Mouse (Mus musculus): ENCODE data around the gene Sycp1. TPM values are rescaled to one million over a fixed set of nuclear protein-coding genes. Genes with fewer than 3 reads are reported as not detected.

Sycp1 gene
- total and polyA plus RNA-seq, 2 experiments from 2014 or later: not detected

DNA sequence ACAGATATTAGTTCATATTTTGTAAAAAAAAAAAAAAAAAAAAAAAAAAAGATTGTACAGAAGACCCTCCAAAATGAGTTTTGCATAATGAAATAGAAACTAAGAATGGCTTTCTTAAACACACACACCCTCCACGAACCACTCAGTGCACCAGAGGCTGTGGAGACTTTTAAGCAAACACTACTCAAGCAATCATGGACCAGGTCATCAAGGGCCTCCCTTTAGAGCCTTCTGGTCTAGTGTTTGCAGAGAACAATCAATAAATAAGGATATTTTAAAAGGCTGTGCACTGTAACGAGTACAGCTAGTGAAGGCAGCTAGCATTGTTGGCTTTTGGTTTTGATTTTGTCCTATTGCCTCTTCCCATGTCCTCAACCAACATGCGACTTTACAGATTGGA lies 10.4 kb upstream of the Sycp1 start:
- 92% methylated on average over 3 of the region's 3 CpGs for WGBS
- no peak for DNase-seq (ENCODE audit: low spot score)
- H3K27me3 ChIP-seq (ENCODE audit: insufficient read depth, low read length): no peaks in the 10 kb centered on the region
- H3K4me1 ChIP-seq (ENCODE audit: insufficient read depth, low read length): no peaks in the 10 kb centered on the region
- no peak overlapping the region for H3K4me2 ChIP-seq (ENCODE audit: low read depth, low read length, poor library complexity, severe bottlenecking)
- ATAC-seq (ENCODE audit: low FRiP score): no peak
- no peak overlapping the region for H3K4me3 ChIP-seq (ENCODE audit: low read depth, low read length)
- H3K27ac ChIP-seq (ENCODE audit: low read depth, low read length): no peak overlapping the region
- no peak for TF ChIP-seq CTCF (IDR thresholded peaks at IDR 0.05)
- no peaks in the 10 kb centered on the region for H3K36me3 ChIP-seq (ENCODE audit: insufficient read depth, low read length)
- H3K9ac ChIP-seq (replicated peaks; ENCODE audit: low read length, poor library complexity, severe bottlenecking): no peak overlapping the region
- H3K9me3 ChIP-seq (ENCODE audit: low read length): no peaks in the 10 kb centered on the region

DNA sequence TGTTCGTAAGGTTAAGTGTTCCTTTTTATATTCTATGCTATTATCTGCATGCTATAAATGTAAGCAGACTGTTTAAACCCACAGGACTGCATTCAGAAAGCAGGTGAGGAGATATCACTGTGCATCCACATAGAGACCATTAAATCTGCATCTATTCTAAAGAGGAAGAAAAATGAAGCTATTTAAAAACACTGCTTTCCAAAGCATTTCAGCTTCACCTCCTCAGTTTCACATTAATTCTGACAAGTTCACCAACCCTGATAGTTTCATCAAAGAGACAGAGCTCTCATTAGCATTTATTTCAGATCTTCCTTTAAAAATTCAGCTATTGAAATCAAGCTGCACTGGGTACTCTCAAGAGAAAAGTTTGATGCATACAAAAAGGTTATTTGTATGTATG lies 2.2 kb upstream of the Sycp1 start:
- Histone ChIP-seq H3K9ac (replicated peaks; ENCODE audit: low read length, poor library complexity, severe bottlenecking) (no peak overlapping the region), H3K4me2 (ENCODE audit: low read depth, low read length, poor library complexity, severe bottlenecking) (no peak overlapping the region), H3K4me3 (ENCODE audit: low read depth, low read length) (no peak overlapping the region), H3K36me3 (ENCODE audit: insufficient read depth, low read length) (no peaks in the 10 kb centered on the region), H3K27ac (ENCODE audit: low read depth, low read length) (no peak overlapping the region), H3K4me1 (ENCODE audit: insufficient read depth, low read length) (no peaks in the 10 kb centered on the region), H3K9me3 (ENCODE audit: low read length) (no peaks in the 10 kb centered on the region), H3K27me3 (ENCODE audit: insufficient read depth, low read length) (no peaks in the 10 kb centered on the region)
- TF ChIP-seq CTCF (IDR thresholded peaks at IDR 0.05): no peak
- ATAC-seq (ENCODE audit: low FRiP score): no peak
- no peak for DNase-seq (ENCODE audit: low spot score)
- WGBS: 80% methylated on average over 1 of the region's 1 CpGs

GRCm38 (mm10) chr3:102899136-102899535 lies 36.8 kb downstream of the Sycp1 start:
- H3K27me3 ChIP-seq (ENCODE audit: insufficient read depth, low read length): no peaks in the 10 kb centered on the region
- 95% methylated on average over 1 of the region's 1 CpGs for WGBS
- H3K4me2 ChIP-seq (ENCODE audit: low read depth, low read length, poor library complexity, severe bottlenecking): no peak overlapping the region
- H3K4me3 ChIP-seq (ENCODE audit: low read depth, low read length): no peak overlapping the region
- DNase-seq (ENCODE audit: low spot score) (no peak), ATAC-seq (ENCODE audit: low FRiP score) (no peak)
- H3K9ac ChIP-seq (replicated peaks; ENCODE audit: low read length, poor library complexity, severe bottlenecking): no peak overlapping the region
- H3K4me1 ChIP-seq (ENCODE audit: insufficient read depth, low read length): no peaks in the 10 kb centered on the region
- H3K9me3 ChIP-seq (ENCODE audit: low read length): no peaks in the 10 kb centered on the region
- no peaks in the 10 kb centered on the region for H3K36me3 ChIP-seq (ENCODE audit: insufficient read depth, low read length)
- TF ChIP-seq CTCF (IDR thresholded peaks at IDR 0.05): no peak
- no peak overlapping the region for H3K27ac ChIP-seq (ENCODE audit: low read depth, low read length)

DNA sequence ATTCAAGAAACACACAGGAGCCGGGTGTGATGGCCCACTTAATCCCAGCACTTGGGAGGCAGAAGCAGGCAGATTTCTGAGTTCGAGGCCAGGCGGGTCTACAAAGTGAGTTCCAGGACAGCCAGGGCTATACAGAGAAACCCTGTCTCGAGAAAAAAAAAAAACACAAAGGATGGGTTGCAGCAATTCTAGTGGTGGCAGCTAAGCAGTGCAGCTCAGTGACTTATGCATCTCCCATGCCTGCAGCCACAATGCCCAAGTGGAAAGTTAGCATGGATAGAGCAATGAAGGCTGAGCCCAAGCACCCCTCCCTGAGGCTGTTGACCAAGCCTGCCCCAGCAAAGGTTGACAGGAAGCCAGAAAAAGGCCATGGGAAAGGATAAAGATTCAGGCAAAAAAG lies 55.4 kb downstream of the Sycp1 start:
- DNase-seq (ENCODE audit: low spot score): no peak
- H3K9ac ChIP-seq (replicated peaks; ENCODE audit: low read length, poor library complexity, severe bottlenecking): no peak overlapping the region
- H3K4me1 ChIP-seq (ENCODE audit: insufficient read depth, low read length): no peaks in the 10 kb centered on the region
- no peaks in the 10 kb centered on the region for H3K9me3 ChIP-seq (ENCODE audit: low read length)
- H3K4me3 ChIP-seq (ENCODE audit: low read depth, low read length): no peak overlapping the region
- H3K4me2 ChIP-seq (ENCODE audit: low read depth, low read length, poor library complexity, severe bottlenecking): no peak overlapping the region
- no peaks in the 10 kb centered on the region for H3K27me3 ChIP-seq (ENCODE audit: insufficient read depth, low read length)
- H3K27ac ChIP-seq (ENCODE audit: low read depth, low read length): no peak overlapping the region
- H3K36me3 ChIP-seq (ENCODE audit: insufficient read depth, low read length): no peaks in the 10 kb centered on the region
- WGBS: 79% methylated on average over 4 of the region's 4 CpGs
- ATAC-seq (ENCODE audit: low FRiP score): no peak
- no peak for TF ChIP-seq CTCF (IDR thresholded peaks at IDR 0.05)

- Histone ChIP-seq H3K9me3 (ENCODE audit: low read length) (no peaks in the 10 kb centered on the region), H3K36me3 (ENCODE audit: insufficient read depth, low read length) (no peaks in the 10 kb centered on the region), H3K27me3 (ENCODE audit: insufficient read depth, low read length) (no peaks in the 10 kb centered on the region), H3K9ac (replicated peaks; ENCODE audit: low read length, poor library complexity, severe bottlenecking) (no peak overlapping the region), H3K4me3 (ENCODE audit: low read depth, low read length) (no peak overlapping the region), H3K4me1 (ENCODE audit: insufficient read depth, low read length) (no peaks in the 10 kb centered on the region), H3K4me2 (ENCODE audit: low read depth, low read length, poor library complexity, severe bottlenecking) (no peak overlapping the region), H3K27ac (ENCODE audit: low read depth, low read length) (no peak overlapping the region)
- no peak for TF ChIP-seq CTCF (IDR thresholded peaks at IDR 0.05)
- no peak for ATAC-seq (ENCODE audit: low FRiP score)
- DNase-seq (ENCODE audit: low spot score): peak; percentile 2
Observed at GRCm38 (mm10) chr3:102848661-102849060, 87.2 kb downstream of the Sycp1 start.

- Histone ChIP-seq H3K27ac (ENCODE audit: low read depth, low read length) (no peak overlapping the region), H3K36me3 (ENCODE audit: insufficient read depth, low read length) (no peaks in the 10 kb centered on the region), H3K9me3 (ENCODE audit: low read length) (no peaks in the 10 kb centered on the region), H3K4me1 (ENCODE audit: insufficient read depth, low read length) (no peaks in the 10 kb centered on the region), H3K4me3 (ENCODE audit: low read depth, low read length) (no peak overlapping the region), H3K4me2 (ENCODE audit: low read depth, low read length, poor library complexity, severe bottlenecking) (no peak overlapping the region), H3K27me3 (ENCODE audit: insufficient read depth, low read length) (no peaks in the 10 kb centered on the region), H3K9ac (replicated peaks; ENCODE audit: low read length, poor library complexity, severe bottlenecking) (no peak overlapping the region)
- peak; percentile 58 for TF ChIP-seq CTCF (IDR thresholded peaks at IDR 0.05)
- ATAC-seq (ENCODE audit: low FRiP score) (no peak), DNase-seq (ENCODE audit: low spot score) (peak; percentile 1)
- WGBS: 51% methylated on average over 1 of the region's 1 CpGs
Observed at GRCm38 (mm10) chr3:102842386-102842785, 93.5 kb downstream of the Sycp1 start.

Data from midbrain, postnatal 0 days (tissue).